Mouse (Mus musculus) kidney, embryonic 16.5 days (tissue): ENCODE measurements at regions not wholly inside any gene's neighbourhood (a gene's known extent, or its start where the extent isn't known, plus 50 kb on each side); places are given as distances from the start of the nearest gene placed in this dataset.
"Not testable (repeated sequence)": the region's sequence is repeated elsewhere in the genome, so short reads cannot be mapped to it uniquely, and the experiment has no call there.

Experiments used
- ATAC-seq: fragments of 200-750 bp; cut with Nextera tagmentation; 2 replicates; pipeline ENCODE4 v1.8.0; 2017; ENCODE audit warnings: moderate TSS enrichment; ENCODE audit not compliant: low FRiP score, low TSS enrichment
- H3K27ac ChIP-seq: fragments of 300-500 bp; sonication (generic); 2 replicates; pipeline ENCODE4 v1.5.1; 2014; ENCODE audit warnings: low read length
- H3K27me3 ChIP-seq: fragments of 300-500 bp; sonication (generic); 2 replicates; pipeline ENCODE4 v1.6.1; 2014; ENCODE audit warnings: low read length, control low read depth, mixed read lengths; ENCODE audit not compliant: insufficient read depth
- H3K36me3 ChIP-seq: fragments of 300-500 bp; sonication (generic); 2 replicates; pipeline ENCODE4 v1.6.1; 2014; ENCODE audit warnings: low read length, control low read depth, mixed read lengths; ENCODE audit not compliant: insufficient read depth
- H3K4me1 ChIP-seq: fragments of 300-500 bp; sonication (generic); 2 replicates; pipeline ENCODE4 v1.6.1; 2014; ENCODE audit warnings: low read length, control low read depth, mixed read lengths; ENCODE audit not compliant: insufficient read depth
- H3K4me2 ChIP-seq: fragments of 300-500 bp; sonication (generic); replicated peaks from 2 replicates; pipeline ENCODE4 v1.6.1; 2014; ENCODE audit warnings: low read depth, low read length
- H3K4me3 ChIP-seq: fragments of 300-500 bp; sonication (generic); 2 replicates; pipeline ENCODE4 v1.5.1; 2014; ENCODE audit warnings: mild to moderate bottlenecking, low read length
- H3K9ac ChIP-seq: fragments of 300-500 bp; sonication (generic); replicated peaks from 2 replicates; pipeline ENCODE4 v1.6.1; 2014; ENCODE audit warnings: low read length
- H3K9me3 ChIP-seq: fragments of 300-500 bp; sonication (generic); 2 replicates; pipeline ENCODE4 v1.6.1; 2016; ENCODE audit warnings: low read length, control low read depth
- WGBS: fragments of 180-500 bp; shearing (Covaris S2); extraction: QIAGEN DNeasy Blood & Tissue Kit; methylation state at CpG from one replicate; pipeline ENCODE4 v1.1.7; 2014; 5-methylcytosine and 5-hydroxymethylcytosine counted together

DNA sequence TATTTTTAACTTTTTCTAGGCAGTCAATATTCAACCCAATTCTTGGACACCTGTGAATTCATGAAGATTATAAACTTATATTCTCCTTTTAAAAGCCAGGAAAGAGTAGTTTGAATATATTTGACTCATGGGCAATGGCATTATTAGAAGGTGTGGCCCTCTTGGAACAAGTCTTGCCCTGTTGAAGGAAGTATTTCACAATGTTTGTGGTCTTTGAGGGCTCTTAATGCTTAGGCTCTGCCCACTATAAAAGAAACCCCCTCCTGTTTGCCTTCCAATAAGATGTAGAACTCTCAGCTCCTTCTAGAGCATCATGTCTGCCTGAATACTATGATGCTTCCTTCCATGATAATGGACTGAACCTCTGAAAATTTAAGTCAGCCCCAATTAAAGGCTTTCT, 397.1 kb downstream of the Tlr4 start:
- ATAC-seq: no peak
- no peak overlapping the region for H3K9ac ChIP-seq
- no peak overlapping the region for H3K4me2 ChIP-seq
- no peaks in the 10 kb centered on the region for H3K36me3 ChIP-seq
- H3K27ac ChIP-seq: no peak overlapping the region
- H3K27me3 ChIP-seq: no peaks in the 10 kb centered on the region
- H3K4me3 ChIP-seq: no peak overlapping the region
- no peaks in the 10 kb centered on the region for H3K4me1 ChIP-seq
- H3K9me3 ChIP-seq: no peaks in the 10 kb centered on the region

DNA sequence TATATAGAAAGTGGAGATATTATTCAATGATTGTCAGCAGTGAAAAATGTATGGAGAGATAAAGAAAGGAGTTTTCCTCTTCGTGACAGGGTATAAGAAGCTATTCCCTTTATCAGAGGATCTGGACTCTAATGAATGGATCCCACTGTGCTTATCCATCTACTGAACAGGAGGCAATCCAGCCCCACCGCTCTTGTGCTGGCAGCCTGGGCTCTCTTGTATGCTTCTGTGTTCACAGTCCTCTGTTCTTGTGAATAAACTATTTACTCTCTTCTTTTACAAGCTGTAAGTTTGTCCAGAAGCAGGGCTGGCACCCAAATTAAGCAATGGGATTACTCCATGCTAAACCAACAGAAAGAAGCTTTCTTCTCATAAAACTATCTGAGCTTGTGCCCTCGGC, 401.8 kb downstream of the Tlr4 start:
- Histone ChIP-seq H3K27ac (no peak overlapping the region), H3K4me3 (no peak overlapping the region), H3K4me1 (no peaks in the 10 kb centered on the region), H3K4me2 (no peak overlapping the region), H3K27me3 (no peaks in the 10 kb centered on the region), H3K36me3 (no peaks in the 10 kb centered on the region), H3K9me3 (no peaks in the 10 kb centered on the region), H3K9ac (no peak overlapping the region)
- WGBS: 83% methylated on average over 3 of the region's 3 CpGs
- no peak for ATAC-seq

DNA sequence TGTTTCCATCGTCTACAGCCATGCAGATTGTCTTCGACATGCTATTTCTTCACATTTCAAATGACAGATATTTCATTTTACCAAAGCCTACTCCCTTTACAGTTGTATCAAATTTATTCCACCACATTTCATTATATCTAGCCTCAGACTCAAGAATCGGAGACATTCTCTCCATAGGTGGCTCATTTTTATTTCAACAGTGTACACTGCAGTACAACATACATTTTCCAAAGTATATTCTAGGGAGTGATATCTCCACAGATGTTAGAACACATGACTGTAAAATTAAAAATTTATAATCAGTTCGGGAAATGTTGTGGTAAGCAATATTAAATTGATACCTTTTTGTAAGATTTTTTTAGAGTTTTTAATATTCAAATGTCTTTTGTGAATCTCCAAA, 446.2 kb downstream of the Tlr4 start:
- no peak for ATAC-seq
- H3K9ac ChIP-seq: no peak overlapping the region
- H3K27me3 ChIP-seq: no peaks in the 10 kb centered on the region
- H3K36me3 ChIP-seq: no peaks in the 10 kb centered on the region
- H3K4me2 ChIP-seq: no peak overlapping the region
- WGBS: 86% methylated on average over 4 of the region's 4 CpGs
- no peak overlapping the region for H3K27ac ChIP-seq
- no peak overlapping the region for H3K4me3 ChIP-seq
- no peaks in the 10 kb centered on the region for H3K9me3 ChIP-seq
- no peaks in the 10 kb centered on the region for H3K4me1 ChIP-seq

DNA sequence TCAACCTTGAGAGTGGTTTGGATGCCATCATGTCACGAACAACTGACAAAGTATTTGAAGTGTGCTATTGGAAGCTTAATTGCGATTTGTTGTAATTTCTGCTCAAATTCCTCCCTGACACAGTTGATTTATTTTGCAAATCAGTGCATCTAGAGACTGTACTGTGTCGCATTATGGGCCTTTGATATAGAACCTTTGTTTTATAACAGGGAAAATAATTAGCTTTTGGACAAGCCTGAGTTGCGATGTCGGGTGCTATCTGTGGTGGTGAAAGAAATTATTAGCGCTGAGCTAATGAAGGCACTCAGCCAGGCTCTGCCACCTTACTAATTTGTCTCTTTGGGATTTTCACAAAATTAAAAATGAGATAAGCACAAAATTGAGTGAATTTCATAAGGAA, 473.6 kb downstream of the Tlr4 start:
- Histone ChIP-seq H3K36me3 (no peaks in the 10 kb centered on the region), H3K27ac (no peak overlapping the region)

DNA sequence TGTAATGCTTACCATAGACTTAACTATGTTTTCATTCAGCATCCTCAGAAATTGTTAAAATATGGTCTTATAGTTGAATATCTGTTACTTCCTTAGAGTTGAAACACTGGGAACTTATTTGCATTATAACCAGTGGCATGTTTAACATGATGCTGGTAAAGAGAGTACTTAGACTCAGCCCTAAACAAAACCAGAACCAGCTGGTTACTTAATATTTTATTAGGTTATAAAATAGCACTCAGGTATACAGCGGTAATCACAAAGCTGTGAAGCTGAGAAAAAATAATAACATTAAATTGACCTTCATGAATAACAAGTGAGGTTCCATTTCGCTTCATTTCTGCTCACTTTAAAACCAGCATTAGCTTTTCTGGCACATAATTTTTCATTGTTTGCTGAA, 474.4 kb downstream of the Tlr4 start:
- no peak for ATAC-seq
- no peaks in the 10 kb centered on the region for H3K27me3 ChIP-seq
- H3K9me3 ChIP-seq: no peaks in the 10 kb centered on the region
- no peak overlapping the region for H3K4me2 ChIP-seq
- H3K9ac ChIP-seq: no peak overlapping the region
- H3K27ac ChIP-seq: no peak overlapping the region
- 90% methylated on average over 2 of the region's 2 CpGs for WGBS
- H3K4me1 ChIP-seq: no peaks in the 10 kb centered on the region
- no peaks in the 10 kb centered on the region for H3K36me3 ChIP-seq
- no peak overlapping the region for H3K4me3 ChIP-seq

More for the DNA sequence above, 473.6 kb downstream of the Tlr4 start:
- Histone ChIP-seq H3K27me3 (no peaks in the 10 kb centered on the region), H3K4me3 (no peak overlapping the region), H3K4me2 (no peak overlapping the region), H3K9ac (no peak overlapping the region), H3K9me3 (no peaks in the 10 kb centered on the region), H3K4me1 (no peaks in the 10 kb centered on the region)
- WGBS: 69% methylated on average over 6 of the region's 6 CpGs
- ATAC-seq: no peak

DNA sequence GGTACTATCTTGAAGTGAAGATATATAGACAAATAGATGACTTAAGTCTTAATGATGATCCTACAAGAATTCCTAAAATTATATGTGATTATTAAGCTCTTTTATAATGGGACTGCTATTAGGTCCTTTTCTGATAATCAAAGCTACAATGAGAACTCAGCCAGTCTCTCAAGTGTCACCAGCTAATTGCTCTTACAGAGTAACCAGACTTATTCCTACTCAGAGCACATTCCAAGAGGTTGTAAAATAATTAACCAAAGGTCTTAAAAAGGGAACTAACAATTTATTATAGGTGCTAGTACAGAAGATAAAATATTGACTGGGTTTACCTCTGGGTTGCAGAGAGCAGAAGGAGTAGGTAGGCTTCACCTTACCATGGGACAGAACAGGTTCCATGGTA, 492.7 kb downstream of the Tlr4 start:
- H3K36me3 ChIP-seq, ATAC-seq: not testable (repeated sequence)

More for the DNA sequence above, 492.7 kb downstream of the Tlr4 start:
- H3K27me3 ChIP-seq, H3K9me3 ChIP-seq, H3K27ac ChIP-seq, H3K4me2 ChIP-seq, H3K4me1 ChIP-seq, H3K9ac ChIP-seq, H3K4me3 ChIP-seq: not testable (repeated sequence)
